Mouse (Mus musculus) liver, embryonic 14.5 days (tissue): ENCODE results near the gene Acd.

Experiments
- CTCF ChIP-seq: IDR thresholded peaks from 2 replicates; pipeline ENCODE4 v1.5.1; 2016; ENCODE audit warnings: antibody characterized with exemption, low read depth, control low read depth
- EP300 ChIP-seq: IDR thresholded peaks from 2 replicates; pipeline ENCODE4 v1.6.1; 2016; ENCODE audit warnings: antibody characterized with exemption, low read depth

- no peak for TF ChIP-seq CTCF
- no peak for TF ChIP-seq EP300
These were observed 3.4 kb upstream of the Acd start for GRCm38 (mm10) chr8:105704146-105704812.
